Mouse (Mus musculus) olfactory bulb, adult 2 months (tissue): ENCODE results near the gene Pdcd7.

ENCODE experiments used
- CTCF ChIP-seq: fragments of 200-500 bp; IDR thresholded peaks from 2 replicates; pipeline ENCODE4 v1.5.1; 2012; ENCODE audit warnings: low read depth, mild to moderate bottlenecking, low read length, moderate library complexity; ENCODE audit not compliant: insufficient read depth
- POLR2A ChIP-seq: fragments of 200-500 bp; IDR thresholded peaks from 2 replicates; pipeline ENCODE4 v1.6.1; 2012; ENCODE audit warnings: mild to moderate bottlenecking, low read depth, low read length, moderate library complexity; ENCODE audit not compliant: insufficient read depth

- TF ChIP-seq POLR2A (no peak), CTCF (no peak)
Measured at GRCm38 (mm10) chr9:65393606-65394005, 47.7 kb downstream of the Pdcd7 start.
